Mouse (Mus musculus): ENCODE data around the gene Naf1.

DNA sequence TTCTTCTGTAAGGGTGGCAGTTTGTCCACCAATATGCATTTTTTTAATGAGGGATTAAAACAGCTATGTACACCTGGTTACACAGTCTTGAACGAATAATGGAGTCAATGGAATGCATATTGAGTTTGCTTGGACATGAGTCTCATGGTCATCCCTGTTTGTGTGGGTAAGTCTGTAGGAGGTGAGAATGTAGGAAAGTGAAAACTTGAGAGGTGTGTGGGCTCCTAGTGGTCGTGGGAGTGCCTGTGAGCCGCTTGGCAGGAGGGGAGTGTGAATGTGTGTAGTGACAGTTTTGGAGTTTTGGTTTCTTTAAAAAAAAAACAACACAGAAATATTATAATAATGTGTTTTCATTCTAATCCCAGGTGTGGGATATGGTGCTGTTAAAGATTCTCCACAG, 7.7 kb downstream of the Naf1 start:
- TF ChIP-seq CTCF (IDR thresholded peaks at IDR 0.05; ENCODE audit: borderline replicate concordance, control insufficient read depth, extremely low read depth, insufficient read depth, low read length, poor library complexity) (no peak), POLR2A (IDR thresholded peaks at IDR 0.05; ENCODE audit: control insufficient read depth, extremely low read depth, insufficient read depth, low read length, poor library complexity) (no peak)

All from thymus, adult 2 months (tissue).